Mouse (Mus musculus) small intestine, adult 2 months (tissue): ENCODE results near the gene Gfra1.

Experiments used
- CTCF ChIP-seq: fragments of 200-500 bp; IDR thresholded peaks from 2 replicates; pipeline ENCODE4 v1.5.1; 2012; ENCODE audit warnings: low read depth, mild to moderate bottlenecking, control low read depth, inconsistent platforms, low read length, moderate library complexity, mixed read lengths; ENCODE audit not compliant: insufficient replicate concordance, insufficient read length; ENCODE audit errors: extremely low read depth
- POLR2A ChIP-seq: fragments of 200-500 bp; IDR thresholded peaks from 2 replicates; pipeline ENCODE4 v1.6.1; 2012; ENCODE audit warnings: low read depth, mild to moderate bottlenecking, control low read depth, inconsistent platforms, low read length, moderate library complexity

DNA sequence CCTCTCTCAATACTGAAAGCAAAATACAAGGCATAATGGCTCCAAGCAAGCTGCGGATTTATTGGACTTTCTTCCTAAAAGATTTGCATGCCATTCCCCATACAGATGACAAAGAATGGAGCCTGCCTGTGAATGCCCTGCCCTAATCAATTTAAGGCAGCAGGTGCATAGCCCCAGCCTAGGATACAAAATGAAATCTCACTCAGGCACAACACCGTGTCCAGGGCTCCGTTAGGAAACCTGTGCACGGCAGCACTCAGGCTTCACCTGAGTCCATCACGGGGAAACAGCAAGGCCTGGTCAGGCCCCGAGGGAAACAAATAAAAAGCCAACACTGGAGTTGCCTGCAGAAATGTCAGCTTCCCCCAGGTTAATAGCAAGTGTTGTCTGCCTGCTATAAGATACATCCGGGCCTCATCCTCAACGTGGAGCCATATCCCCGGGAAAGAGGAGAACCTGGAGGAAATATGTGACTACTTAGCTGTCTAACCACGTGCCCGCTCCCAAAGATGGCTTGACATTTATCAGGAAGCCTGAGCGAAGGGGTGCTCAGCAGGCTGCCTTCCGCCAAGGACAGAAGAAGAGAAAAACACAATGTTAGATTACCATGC lies 102.3 kb downstream of the Gfra1 start:
- TF ChIP-seq CTCF, result no peak
- no peak for TF ChIP-seq POLR2A
